Mouse (Mus musculus): ENCODE data around the gene Tert.

DNA sequence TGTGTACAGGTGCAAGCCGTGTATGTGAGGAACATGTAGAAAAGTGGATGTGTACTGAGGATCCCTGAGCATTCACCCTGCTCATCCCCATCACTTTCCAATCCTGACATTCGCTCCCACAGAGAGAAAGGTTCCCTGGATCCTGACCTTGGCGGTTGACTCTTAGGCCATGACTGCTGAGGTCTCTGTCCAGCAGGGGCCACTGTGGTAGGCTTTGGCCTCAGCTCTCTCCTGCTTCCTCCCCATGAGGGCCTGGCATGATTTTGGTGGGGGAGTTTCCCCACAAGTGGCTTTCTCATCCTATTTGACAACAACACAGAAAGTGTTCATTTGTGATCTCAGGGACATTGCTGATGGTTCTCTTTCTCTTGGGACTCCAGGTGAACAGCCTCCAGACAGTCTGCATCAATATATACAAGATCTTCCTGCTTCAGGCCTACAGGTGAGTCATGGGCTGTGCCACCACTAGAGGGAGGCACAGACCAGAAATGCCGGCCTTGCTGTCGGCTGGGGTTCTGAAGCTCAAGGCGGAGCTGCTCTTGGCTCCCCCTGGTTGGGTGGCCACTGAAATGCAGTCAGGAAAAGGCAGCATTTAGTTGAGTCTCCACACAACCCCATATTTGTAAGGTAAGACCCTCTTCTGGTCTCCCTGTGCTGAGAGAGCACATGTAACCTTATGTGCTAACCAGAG is 19.8 kb downstream of the Tert start:
- peak; percentile 84; the same call in 1 of the 2 replicates for TF ChIP-seq CTCF (IDR thresholded peaks at IDR 0.05; ENCODE audit: extremely low read depth, insufficient read depth, insufficient read length, insufficient replicate concordance)
- no peak for TF ChIP-seq POLR2A (IDR thresholded peaks at IDR 0.05; ENCODE audit: low read depth, low read length)

All from spleen, adult 2 months (tissue).